Mouse (Mus musculus) bone marrow macrophage, adult 2 months (primary cell): Measurements from ENCODE around the gene Rrp1b.

Experiments
- CTCF ChIP-seq: IDR thresholded peaks from 2 replicates; pipeline ENCODE4 v1.5.1; 2012; ENCODE audit warnings: low read depth, mild to moderate bottlenecking, low read length, moderate library complexity
- POLR2A ChIP-seq: IDR thresholded peaks from 2 replicates; pipeline ENCODE4 v1.6.1; 2012; ENCODE audit warnings: mild to moderate bottlenecking, low read depth, low read length, borderline replicate concordance

DNA sequence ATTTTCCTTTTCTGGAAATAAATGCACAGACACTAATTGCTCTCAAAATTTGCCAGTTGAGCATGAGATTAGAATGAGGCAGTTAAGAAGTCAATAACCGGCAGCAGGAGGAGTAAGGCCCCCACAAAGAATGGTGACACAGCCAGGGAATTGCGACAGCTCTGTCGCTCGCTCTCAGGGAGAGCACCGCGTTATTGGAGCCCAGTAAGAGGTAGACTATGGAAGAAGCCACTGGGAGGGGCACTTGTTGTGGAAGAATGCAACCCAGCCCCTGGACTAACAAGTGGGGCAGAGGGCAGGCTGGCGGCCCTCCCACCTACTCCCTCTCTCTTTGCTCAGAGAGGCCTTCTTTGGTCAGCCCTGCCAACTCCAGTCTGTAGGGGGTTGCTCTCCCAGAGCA, 4.2 kb upstream of the Rrp1b start:
- no peak for TF ChIP-seq CTCF
- no peak for TF ChIP-seq POLR2A
